Mouse (Mus musculus) neural tube, embryonic 14.5 days (tissue): ENCODE results near the gene Asic4. TPM values are rescaled to one million over a fixed set of nuclear protein-coding genes. Genes with fewer than 3 reads are reported as not detected.
A peak's percentile ranks its signal among the peaks of the same experiment; 100 is the strongest.

Experiments
- ATAC-seq: fragments of 200-750 bp; cut with Nextera tagmentation; 2 replicates; pipeline ENCODE4 v1.8.0; 2017; ENCODE audit warnings: low read depth, mild to moderate bottlenecking, moderate TSS enrichment, moderate library complexity
- H3K27ac ChIP-seq: fragments of 300-500 bp; sonication (generic); 2 replicates; pipeline ENCODE4 v1.5.1; 2014; ENCODE audit warnings: low read depth, mild to moderate bottlenecking, control low read depth, low read length, moderate library complexity, mixed read lengths
- H3K27me3 ChIP-seq: fragments of 300-500 bp; sonication (generic); 2 replicates; pipeline ENCODE4 v1.6.1; 2014; ENCODE audit warnings: low read length; ENCODE audit not compliant: control insufficient read depth, insufficient read depth
- H3K36me3 ChIP-seq: fragments of 300-500 bp; sonication (generic); 2 replicates; pipeline ENCODE4 v1.6.1; 2014; ENCODE audit warnings: low read length, mixed read lengths; ENCODE audit not compliant: control insufficient read depth, insufficient read depth
- H3K4me1 ChIP-seq: fragments of 300-500 bp; sonication (generic); 2 replicates; pipeline ENCODE4 v1.6.1; 2014; ENCODE audit warnings: low read length; ENCODE audit not compliant: control insufficient read depth, insufficient read depth
- H3K4me2 ChIP-seq: fragments of 300-500 bp; sonication (generic); 2 replicates; pipeline ENCODE4 v1.6.1; 2014; ENCODE audit warnings: mild to moderate bottlenecking, low read depth, low read length, control low read depth
- H3K4me3 ChIP-seq: fragments of 300-500 bp; sonication (generic); 2 replicates; pipeline ENCODE4 v1.5.1; 2014; ENCODE audit warnings: low read depth, low read length, control low read depth, mixed read lengths
- H3K9ac ChIP-seq: fragments of 300-500 bp; sonication (generic); replicated peaks from 2 replicates; pipeline ENCODE4 v1.6.1; 2014; ENCODE audit warnings: low read depth, mild to moderate bottlenecking, control low read depth, low read length, mixed read lengths
- H3K9me3 ChIP-seq: fragments of 300-500 bp; sonication (generic); 2 replicates; pipeline ENCODE4 v1.6.1; 2016; ENCODE audit warnings: low read length; ENCODE audit not compliant: control insufficient read depth
- WGBS: fragments of 180-500 bp; shearing (Covaris S2); extraction: QIAGEN DNeasy Blood & Tissue Kit; methylation state at CpG from one replicate; pipeline ENCODE4 v1.1.7; 2014; 5-methylcytosine and 5-hydroxymethylcytosine counted together
- polyA plus RNA-seq: library from polyadenylated mRNA; unstranded; fragments of >200 nt; fragmentation: Nextera tagmentation; extraction: Ambion mirVana; gene quantifications from 2 replicates; pipeline ENCODE4 v1.2.1, GENCODE M21; 2014

The Asic4 gene
- polyA plus RNA-seq, 1 experiment from 2014 or later, result 6.9 TPM

- no peak overlapping the region for H3K4me3 ChIP-seq
- WGBS, result 4% methylated on average over 10 of the region's 10 CpGs
Observed at GRCm38 (mm10) chr1:75447265-75448051, 2.8 kb upstream of the Asic4 start.

GRCm38 (mm10) chr1:75448052-75448431 is 2.2 kb upstream of the Asic4 start:
- Histone ChIP-seq H3K27ac (peak overlapping the region; percentile 67; the same call in 1 of the 2 replicates), H3K4me1 (peaks cover 80% of the 10 kb centered on the region), H3K9ac (peak overlapping the region; percentile 28; the same call in 1 of the 2 replicates), H3K9me3 (no peaks in the 10 kb centered on the region), H3K4me2 (peak overlapping the region; percentile 12; the same call in 1 of the 2 replicates), H3K27me3 (peaks cover 4% of the 10 kb centered on the region), H3K36me3 (no peaks in the 10 kb centered on the region), H3K4me3 (no peak overlapping the region)
- no peak for ATAC-seq
- whole genome bisulfite sequencing, result 2% methylated on average over 7 of the region's 7 CpGs

More at GRCm38 (mm10) chr1:75447265-75448051, 2.8 kb upstream of the Asic4 start:
- Histone ChIP-seq H3K9ac (peak overlapping the region; percentile 37; the same call in 1 of the 2 replicates), H3K4me2 (peak overlapping the region; percentile 32; the same call in 1 of the 2 replicates), H3K4me1 (peaks cover 86% of the 10 kb centered on the region), H3K36me3 (no peaks in the 10 kb centered on the region), H3K27ac (peak overlapping the region; percentile 74; the same call in 1 of the 2 replicates), H3K27me3 (peaks cover 4% of the 10 kb centered on the region), H3K9me3 (no peaks in the 10 kb centered on the region)
- no peak for ATAC-seq

DNA sequence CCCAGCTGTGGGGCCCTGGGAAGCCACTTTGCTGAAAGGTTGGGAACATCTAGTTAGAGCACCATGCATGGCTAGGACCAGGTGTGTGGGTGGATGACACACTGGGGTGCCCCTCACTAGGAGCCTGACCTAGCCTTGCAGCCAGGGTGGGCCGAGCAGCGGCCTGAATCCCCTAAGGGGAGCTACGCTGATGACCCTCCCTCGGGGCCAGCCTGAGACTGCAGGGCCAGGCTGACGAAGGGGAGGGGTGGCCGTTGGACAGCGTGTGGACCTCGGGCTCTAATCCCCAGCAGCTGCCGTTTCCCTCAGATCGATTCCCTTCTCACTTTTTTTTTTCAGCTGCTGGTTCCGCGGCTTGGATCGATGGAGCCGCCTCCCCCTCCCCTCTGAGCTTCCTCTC is 1.3 kb upstream of the Asic4 start:
- peak overlapping the region; percentile 60; the same call in 1 of the 2 replicates for H3K4me2 ChIP-seq
- 0% methylated on average over 11 of the region's 14 CpGs for WGBS
- peaks cover 71% of the 10 kb centered on the region for H3K4me1 ChIP-seq
- peaks cover 4% of the 10 kb centered on the region for H3K27me3 ChIP-seq
- H3K9ac ChIP-seq, result peak overlapping the region; percentile 21; the same call in 1 of the 2 replicates
- peak overlapping the region; percentile 9 for H3K4me3 ChIP-seq
- no peak for ATAC-seq
- peak overlapping the region; percentile 57; the same call in 1 of the 2 replicates for H3K27ac ChIP-seq
- H3K36me3 ChIP-seq, result no peaks in the 10 kb centered on the region
- H3K9me3 ChIP-seq, result no peaks in the 10 kb centered on the region

- peaks cover 65% of the 10 kb centered on the region for H3K4me1 ChIP-seq
- peak overlapping the region; percentile 60 for H3K4me2 ChIP-seq
- no peaks in the 10 kb centered on the region for H3K9me3 ChIP-seq
- H3K27me3 ChIP-seq, result peaks cover 4% of the 10 kb centered on the region
- WGBS, result 3% methylated on average over 8 of the region's 8 CpGs
- peak overlapping the region; percentile 57; the same call in 1 of the 2 replicates for H3K27ac ChIP-seq
- no peaks in the 10 kb centered on the region for H3K36me3 ChIP-seq
- ATAC-seq, result no peak
- no peak overlapping the region; the same call in 1 of the 2 replicates for H3K9ac ChIP-seq
- H3K4me3 ChIP-seq, result peak overlapping the region; percentile 31; the same call in 1 of the 2 replicates
Observed at GRCm38 (mm10) chr1:75449377-75450135, 680 bp upstream of the Asic4 start.

GRCm38 (mm10) chr1:75451900-75452299 is 1.7 kb downstream of the Asic4 start:
- H3K4me2 ChIP-seq, result peak overlapping the region; percentile 60
- H3K4me3 ChIP-seq, result peak overlapping the region; percentile 31
- H3K4me1 ChIP-seq, result peaks cover 44% of the 10 kb centered on the region
- H3K27me3 ChIP-seq, result peaks cover 4% of the 10 kb centered on the region
- WGBS, result 45% methylated on average over 5 of the region's 5 CpGs
- no peak for ATAC-seq
- H3K27ac ChIP-seq, result peak overlapping the region; percentile 34; the same call in 1 of the 2 replicates
- no peaks in the 10 kb centered on the region for H3K9me3 ChIP-seq
- no peaks in the 10 kb centered on the region for H3K36me3 ChIP-seq
- peak overlapping the region; percentile 64; the same call in 1 of the 2 replicates for H3K9ac ChIP-seq

GRCm38 (mm10) chr1:75455433-75455832 is 5.2 kb downstream of the Asic4 start:
- 87% methylated on average over 3 of the region's 3 CpGs for WGBS
- Histone ChIP-seq H3K4me1 (peaks cover 20% of the 10 kb centered on the region), H3K27me3 (peaks cover 4% of the 10 kb centered on the region), H3K36me3 (no peaks in the 10 kb centered on the region), H3K4me2 (no peak overlapping the region), H3K27ac (no peak overlapping the region), H3K9me3 (no peaks in the 10 kb centered on the region), H3K9ac (no peak overlapping the region), H3K4me3 (no peak overlapping the region)
- ATAC-seq, result no peak

DNA sequence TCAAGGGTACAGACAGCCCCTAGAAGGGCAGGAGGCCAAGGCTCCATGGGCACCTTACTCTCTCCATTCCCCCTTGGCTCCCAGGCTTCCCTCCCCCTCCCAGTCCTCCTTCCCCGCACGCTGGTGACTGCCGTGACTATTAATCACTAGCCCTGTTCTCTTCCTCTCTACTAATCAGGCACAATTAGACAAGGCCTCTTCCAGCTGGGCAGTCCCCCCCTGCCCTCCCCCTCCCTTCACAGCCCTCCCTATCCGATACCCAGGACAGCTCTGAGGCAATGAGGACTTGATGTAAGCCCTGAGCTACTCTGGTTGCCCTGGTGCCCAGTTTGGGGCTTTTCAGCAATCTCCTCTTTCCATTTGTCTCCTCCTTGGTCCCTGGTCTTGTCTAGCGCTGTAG is 5.7 kb downstream of the Asic4 start:
- H3K9me3 ChIP-seq, result no peaks in the 10 kb centered on the region
- peak overlapping the region; percentile 16; the same call in 1 of the 2 replicates for H3K4me2 ChIP-seq
- ATAC-seq, result peak; percentile 61; the same call in 1 of the 2 replicates
- no peak overlapping the region for H3K27ac ChIP-seq
- no peak overlapping the region for H3K4me3 ChIP-seq
- peaks cover 15% of the 10 kb centered on the region for H3K4me1 ChIP-seq
- H3K27me3 ChIP-seq, result peaks cover under 1% of the 10 kb centered on the region; the same call in 1 of the 2 replicates
- no peak overlapping the region for H3K9ac ChIP-seq
- H3K36me3 ChIP-seq, result no peaks in the 10 kb centered on the region
- WGBS, result 9% methylated on average over 5 of the region's 5 CpGs

DNA sequence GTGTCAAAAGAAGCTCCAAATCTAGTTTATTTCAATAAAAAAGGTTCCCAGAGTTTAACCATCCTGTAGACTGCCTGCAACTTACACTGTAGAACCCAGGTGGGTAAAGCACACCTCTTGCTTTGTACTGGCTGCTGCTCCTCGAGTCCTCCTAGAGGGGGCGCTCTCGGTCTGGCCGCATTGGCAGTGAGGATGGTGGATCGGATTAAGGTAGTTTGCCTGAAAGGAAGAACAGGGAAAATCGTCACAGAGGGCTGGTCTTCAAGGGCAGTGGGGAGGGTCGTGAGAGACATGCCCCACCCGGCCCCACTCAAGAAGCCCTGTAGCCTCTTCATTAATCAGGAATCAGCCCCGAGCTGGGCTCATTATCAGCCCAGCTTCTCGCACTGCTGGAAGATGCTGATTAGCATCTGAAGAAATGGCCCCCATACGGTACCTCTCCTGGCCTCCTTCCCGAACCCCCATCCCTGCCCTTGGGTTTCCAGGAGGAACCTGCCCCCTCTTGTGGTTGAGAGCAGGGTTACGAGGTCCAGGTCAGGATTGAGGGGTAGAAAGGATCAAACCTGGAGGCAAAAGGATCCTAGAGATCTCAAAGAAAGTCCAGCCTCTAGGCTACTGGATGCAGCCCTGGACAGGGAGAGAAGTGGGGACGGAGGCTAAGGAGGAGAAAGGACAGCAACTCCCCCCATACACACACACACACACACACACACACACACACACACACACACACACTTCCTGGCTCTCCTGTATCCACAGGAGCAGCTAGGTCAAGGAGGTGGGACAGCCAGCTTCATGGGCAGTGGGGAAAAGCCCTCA is 6.7 kb downstream of the Asic4 start:
- no peak for ATAC-seq
- Histone ChIP-seq H3K27ac (peak overlapping the region; percentile 30), H3K4me2 (no peak overlapping the region), H3K9me3 (no peaks in the 10 kb centered on the region), H3K27me3 (no peaks in the 10 kb centered on the region), H3K9ac (no peak overlapping the region), H3K36me3 (no peaks in the 10 kb centered on the region), H3K4me3 (no peak overlapping the region), H3K4me1 (peaks cover 12% of the 10 kb centered on the region)
- WGBS, result 10% methylated on average over 14 of the region's 14 CpGs
